Mouse (Mus musculus) spleen, embryonic (tissue): ENCODE data around the gene Spats2.
"Not testable (repeated sequence)": the region's sequence is repeated elsewhere in the genome, so short reads cannot be mapped to it uniquely, and the experiment has no call there.

Experiments used
- CTCF ChIA-PET: fragments of 350-600 bp; sonication (Branson Sonifier 250); formaldehyde crosslinking; loops from one replicate; lab custom pipeline; 2022; lab: Charles Lee

Gene Spats2

DNA sequence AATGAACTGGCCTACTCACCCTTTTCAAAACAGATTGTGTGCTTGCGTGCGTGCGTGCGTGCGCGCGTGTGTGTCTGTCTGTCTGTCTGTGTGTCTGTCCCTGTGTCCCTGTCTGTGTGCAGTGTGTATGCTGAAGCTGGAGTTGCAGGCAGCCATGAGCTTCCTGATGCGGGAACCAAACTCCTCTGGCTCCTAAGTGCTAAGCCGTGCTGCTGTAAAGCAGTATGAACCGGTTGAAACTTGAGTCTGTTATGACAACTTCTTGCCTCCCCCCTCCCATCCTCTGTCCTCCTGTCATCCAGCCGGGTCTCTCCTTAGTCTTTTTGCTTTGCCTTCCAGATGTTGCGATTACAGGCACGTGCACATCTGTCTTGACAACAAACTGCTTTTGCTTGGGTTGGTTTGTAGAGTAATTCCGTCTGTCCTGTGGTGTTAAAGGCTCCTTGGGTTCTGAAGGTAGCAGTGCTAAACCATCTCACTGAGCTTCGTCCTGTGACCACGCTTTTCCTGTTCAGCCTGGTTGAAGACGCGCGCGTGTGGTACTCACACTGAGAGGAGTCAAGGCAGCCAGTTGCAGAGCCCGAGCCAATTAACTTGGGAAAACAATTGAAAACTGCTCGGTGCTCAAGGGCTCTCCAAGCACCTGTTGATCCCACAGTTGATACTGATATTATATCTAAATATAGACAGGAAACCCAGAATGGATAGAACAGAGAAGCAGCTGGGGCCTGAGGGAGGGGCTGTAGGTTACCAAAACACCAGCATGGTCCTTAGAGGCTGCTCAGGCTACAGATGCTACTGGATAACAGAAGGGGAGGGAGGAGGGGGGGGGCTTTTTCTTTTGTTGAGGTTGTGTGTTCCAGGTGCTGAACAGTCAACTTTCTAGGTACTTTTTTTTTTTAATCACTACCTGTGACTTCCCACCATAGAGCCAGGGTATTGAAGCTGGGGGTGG, 4.5 kb downstream of the Spats2 start:
- CTCF ChIA-PET: interaction anchor here (0.7 kb wide), 1 partner anchor 110 kb away, joined by 4 read pairs; no protein-coding TSS in a partner anchor

DNA sequence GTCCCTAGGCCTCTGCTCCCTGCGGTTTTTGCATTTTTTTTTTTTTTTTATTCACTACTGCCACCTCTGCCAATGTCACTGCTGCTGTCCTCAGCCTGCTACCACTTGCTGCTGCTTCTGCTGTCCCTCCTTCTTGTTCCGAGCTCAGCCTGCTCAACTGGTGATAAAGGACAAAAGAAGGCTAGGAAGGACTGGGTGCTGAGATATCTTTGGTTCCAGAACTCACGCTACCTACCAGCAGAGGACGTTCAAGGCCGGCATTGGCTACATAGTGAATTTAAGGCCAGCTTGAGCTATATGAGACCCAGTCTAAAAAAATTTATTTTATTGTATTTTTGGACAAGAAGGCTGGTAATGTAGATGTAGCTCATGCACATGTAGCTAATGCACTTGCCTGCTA, 12.7 kb downstream of the Spats2 start:
- CTCF ChIA-PET: interaction anchor here (0.6 kb wide), 1 partner anchor 77 kb away, joined by 7 read pairs; no protein-coding TSS in a partner anchor

- CTCF ChIA-PET: interaction anchor here (1.0 kb wide), 1 partner anchor 1363 kb away, joined by 3 read pairs; no protein-coding TSS in a partner anchor
Observed at GRCm38 (mm10) chr15:99139669-99140068, 14.0 kb downstream of the Spats2 start.

GRCm38 (mm10) chr15:99150516-99150915, 24.8 kb downstream of the Spats2 start:
- CTCF ChIA-PET: no interaction called here

DNA sequence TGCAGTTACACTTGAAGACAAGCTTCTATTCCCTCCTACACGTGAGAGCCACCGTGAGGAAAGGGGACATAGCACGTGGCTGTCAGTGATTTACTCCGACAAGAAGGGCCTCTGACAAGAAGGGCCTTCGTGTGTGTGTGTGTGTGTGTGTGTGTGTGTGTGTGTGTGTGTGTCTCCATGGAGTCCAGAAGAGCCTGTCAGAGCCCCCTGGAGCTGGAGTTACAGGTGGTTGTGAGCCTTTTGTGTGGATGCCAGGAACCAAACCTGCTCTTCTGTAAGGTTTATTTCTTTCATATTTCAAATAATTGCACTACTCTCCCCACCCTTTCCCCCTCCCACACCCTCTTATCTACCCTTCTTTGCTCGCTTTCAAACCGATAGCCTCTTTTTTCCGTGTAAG, 25.6 kb downstream of the Spats2 start:
- CTCF ChIA-PET: no interaction called here

DNA sequence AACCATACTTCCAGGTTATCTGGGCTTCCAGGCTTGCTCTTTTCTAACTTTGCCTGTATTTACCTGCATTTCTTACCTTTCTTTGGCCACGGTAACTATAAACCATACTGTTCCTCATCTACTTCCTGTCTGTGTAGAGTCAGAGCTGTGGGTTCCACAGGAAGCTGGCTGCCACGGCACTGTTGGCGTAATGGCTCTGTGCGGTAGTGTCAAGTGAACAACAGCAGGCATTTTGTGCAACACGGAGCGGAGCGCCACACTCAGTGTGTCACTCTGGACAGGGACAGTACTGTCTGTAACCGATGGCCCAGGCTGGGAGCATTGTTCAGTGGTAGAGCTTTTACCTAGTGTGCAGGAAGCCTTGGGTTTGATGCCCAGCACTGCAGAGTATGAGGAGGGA, 27.8 kb downstream of the Spats2 start:
- CTCF ChIA-PET: no interaction called here

DNA sequence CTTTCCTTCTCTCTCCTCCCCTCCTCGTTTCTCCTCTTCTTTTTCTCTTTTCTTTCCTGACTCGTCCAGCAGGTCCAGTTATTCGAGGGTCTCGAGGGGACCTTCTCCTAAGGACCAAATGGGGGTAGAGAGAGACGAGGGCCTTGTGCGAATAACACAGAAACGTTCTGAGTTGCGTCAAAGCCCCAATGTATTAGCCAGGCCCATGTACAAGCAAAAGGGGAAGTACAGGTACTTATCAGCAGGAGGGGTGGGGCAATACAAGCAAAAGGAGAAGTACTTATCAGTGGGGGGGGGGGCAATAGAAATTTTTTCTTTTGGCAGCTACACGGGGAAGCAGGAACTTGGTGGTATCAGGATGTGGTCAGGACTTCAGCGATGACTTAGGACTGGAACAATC, 28.8 kb downstream of the Spats2 start:
- CTCF ChIA-PET: not testable (repeated sequence)

DNA sequence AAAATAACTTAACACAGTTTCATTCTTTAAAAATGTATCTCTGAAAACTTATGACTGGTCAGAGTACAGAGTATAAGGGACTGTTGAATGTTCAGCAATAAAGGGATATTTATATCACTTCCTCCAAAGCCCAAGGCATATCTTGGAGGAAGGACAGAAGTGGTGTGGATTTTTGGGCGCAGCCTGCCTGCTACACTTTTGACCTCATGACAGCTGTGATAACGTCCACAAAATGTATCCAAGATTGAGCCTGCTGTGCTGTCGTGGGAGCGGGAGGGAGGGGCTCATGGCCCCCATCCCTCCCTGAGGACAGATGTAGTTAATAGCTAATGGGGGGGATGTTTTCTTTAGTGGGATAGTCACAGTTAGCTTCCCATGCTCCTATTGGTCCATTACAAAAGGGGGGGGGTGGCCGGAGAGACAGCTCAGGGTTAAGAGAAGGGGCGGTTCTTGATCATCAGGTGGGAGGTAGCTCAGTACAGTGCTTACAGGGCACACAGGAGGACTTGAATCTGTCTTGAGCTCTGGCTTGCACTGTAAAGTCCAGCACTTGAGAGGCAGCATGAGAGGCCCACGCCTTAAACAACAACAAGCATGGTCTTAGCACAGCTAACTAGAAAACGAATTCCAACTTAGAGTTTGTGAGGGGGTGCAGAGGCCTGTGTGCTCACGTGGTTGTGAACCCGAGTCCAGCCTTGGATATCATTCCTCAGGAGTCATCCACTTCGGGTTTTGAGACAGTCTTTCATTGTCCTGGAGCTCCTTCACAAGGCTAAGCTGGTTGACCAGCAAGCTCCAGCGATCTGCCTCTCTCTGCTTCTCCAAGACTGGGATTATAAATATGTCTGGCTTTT, 38.0 kb downstream of the Spats2 start:
- CTCF ChIA-PET: no interaction called here

DNA sequence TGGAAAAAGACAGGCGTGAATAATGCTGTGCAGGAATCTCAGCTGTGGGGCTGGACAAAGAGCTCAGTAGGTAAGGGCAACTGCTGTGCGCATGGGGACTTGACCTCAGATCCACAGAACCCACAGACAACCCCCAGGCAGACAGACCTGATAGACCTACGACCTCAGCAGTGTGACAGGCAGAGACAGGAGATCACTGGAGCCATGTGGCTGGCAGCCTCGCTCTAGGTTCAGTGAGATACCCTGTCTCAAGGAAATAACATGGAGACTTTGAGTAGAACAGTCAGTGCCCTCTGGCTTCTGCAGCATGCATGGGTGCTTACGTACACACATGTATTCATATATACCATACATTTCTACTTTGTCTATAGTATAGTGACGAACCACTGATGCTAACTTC, 46.4 kb downstream of the Spats2 start:
- CTCF ChIA-PET: no interaction called here

DNA sequence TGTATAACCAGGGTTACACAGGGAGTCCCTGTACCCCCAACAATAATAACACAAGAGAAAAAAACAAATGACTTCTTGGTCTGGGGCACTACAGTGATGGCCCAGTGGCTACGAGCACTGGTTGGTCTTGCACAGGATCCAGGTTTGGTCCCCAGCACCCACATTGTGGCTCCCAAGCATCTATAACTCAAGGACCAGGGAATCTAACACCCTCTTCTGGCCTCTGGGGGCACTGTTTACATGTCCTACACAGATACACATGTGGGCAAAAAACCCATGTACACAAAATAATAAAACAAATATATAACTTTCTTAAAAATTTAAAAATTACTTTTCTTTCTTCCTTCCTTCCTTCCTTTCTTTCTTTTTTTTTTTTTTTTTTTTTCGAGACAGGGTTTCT, 53.9 kb downstream of the Spats2 start:
- CTCF ChIA-PET: no interaction called here

- CTCF ChIA-PET: no interaction called here
Observed at GRCm38 (mm10) chr15:99184217-99184914, 58.6 kb downstream of the Spats2 start.

DNA sequence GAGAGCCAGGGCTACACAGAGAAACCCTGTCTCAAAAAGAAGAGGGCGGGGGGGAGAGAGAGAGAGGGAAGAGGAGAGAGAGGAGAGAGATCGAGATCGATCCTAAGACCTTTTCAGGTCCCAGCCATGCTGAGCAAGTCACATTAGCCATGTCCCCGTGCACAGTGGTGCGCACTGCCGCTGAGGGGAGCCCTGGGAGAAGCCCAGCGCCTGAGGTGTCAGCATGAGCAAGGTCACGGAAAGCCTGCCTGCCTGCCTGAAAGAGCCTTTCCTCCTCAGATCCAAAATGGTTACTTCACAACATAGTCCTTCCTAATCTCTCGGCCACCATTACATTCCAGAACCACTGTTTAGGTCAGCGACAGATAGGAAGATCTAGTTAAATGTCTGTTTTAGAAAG, 68.6 kb downstream of the Spats2 start:
- CTCF ChIA-PET: interaction anchor here (0.7 kb wide), 1 partner anchor 940 kb away, joined by 4 read pairs; no protein-coding TSS in a partner anchor

DNA sequence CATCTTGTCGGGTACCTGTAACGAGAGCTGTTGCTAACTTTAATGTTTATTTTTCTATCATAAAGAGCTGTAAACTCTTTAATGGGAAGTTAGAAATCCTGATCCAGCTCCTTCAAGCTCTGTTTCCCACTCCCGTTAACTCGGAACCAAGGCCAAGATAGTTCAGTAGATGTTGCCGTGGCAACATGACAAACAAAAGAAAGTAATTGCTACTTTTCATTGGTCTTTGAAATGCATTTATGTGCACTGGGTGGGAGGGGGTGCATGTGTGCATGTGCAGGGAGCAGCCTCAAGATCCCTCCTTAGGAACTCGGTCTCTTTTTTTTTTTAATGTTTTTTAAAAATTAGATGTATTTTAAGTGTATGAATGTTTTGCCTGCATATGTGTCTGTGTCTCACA, 69.3 kb downstream of the Spats2 start:
- CTCF ChIA-PET: interaction anchor here (0.7 kb wide), 1 partner anchor 940 kb away, joined by 4 read pairs; no protein-coding TSS in a partner anchor

- CTCF ChIA-PET: no interaction called here
Observed at GRCm38 (mm10) chr15:99198761-99199160, 73.0 kb downstream of the Spats2 start.

DNA sequence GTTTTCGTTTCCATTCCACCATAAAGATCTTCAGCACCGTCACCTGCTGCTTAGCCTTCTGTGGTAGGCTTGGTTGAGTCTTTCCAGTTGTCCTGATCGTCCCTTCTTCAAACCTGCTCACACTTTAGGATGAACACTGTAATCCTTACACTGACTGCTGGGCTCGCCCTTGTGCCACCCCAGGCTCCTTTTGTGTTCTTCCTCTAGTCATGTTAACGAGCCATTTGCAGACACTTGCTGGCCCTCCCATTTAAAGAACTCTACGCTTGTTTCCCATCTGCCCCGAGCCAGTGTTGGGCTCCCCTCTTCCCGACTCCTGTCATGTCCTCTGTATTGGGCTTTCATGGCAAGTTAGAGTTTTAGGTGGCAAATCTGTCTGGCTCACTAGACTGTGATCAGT, 80.2 kb downstream of the Spats2 start:
- CTCF ChIA-PET: no interaction called here

- CTCF ChIA-PET: no interaction called here
Observed at GRCm38 (mm10) chr15:99213183-99213582, 87.5 kb downstream of the Spats2 start.

DNA sequence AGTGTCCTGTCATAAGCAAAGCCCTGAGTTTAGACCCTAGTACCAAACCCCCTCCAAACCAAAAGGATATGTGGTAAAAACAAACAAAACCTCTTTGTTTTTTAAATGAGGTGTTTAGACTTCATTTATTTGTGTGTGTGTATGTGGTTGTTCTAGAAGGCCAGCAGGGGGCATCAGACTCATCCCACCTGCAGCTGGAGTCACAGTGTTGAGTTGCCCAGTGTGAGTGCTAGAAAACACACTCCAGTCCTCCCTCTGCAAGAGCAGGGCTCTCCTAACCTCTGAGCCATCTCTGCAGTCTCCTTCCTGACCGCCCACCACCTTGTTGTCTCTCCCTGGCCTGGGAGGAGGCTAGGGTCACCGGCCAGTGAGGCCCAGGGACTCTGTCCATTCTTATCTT, 89.2 kb downstream of the Spats2 start:
- CTCF ChIA-PET: interaction anchor here (0.6 to 0.8 kb wide), 2 partner anchors 51 to 76 kb away, joined by 3 to 7 read pairs; no protein-coding TSS in a partner anchor

DNA sequence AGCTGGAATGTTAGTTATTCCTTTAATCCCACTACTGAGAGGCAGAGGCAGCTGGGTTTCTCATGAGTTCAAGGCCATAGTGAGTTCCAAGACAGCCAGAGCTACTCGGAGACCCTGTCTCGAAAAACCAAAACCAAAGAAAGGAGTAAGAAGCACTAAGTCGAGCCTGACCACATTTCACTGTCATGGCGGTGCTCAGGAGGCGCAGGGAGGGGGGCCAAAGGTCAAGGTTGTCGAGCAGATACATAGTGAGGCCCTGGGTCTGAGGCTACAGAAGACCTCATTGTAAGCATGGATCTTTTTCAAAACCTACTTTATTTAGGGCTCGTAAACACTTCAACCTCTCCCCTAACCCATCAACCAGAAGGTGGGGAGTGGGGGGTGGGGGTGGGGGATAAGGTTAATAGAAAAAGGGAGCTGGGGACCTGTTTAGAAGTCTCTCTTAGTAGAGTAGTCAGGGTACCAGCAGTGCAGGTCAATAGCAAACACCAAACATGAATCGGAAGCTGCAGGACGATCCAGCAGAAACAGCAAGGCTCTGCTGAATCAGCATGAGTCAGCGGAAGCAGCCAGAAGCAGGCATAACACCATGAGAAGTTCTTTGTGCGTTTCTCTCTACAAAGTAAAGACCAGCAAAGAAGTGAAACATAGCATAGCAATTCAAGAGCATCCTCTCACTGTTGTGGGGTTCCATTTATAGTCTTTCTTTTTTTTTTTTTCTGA, 90.2 kb downstream of the Spats2 start:
- CTCF ChIA-PET: interaction anchor here (0.6 to 0.9 kb wide), 3 partner anchors 18 to 67 kb away, joined by 3 to 4 read pairs (median 4); no protein-coding TSS in a partner anchor

DNA sequence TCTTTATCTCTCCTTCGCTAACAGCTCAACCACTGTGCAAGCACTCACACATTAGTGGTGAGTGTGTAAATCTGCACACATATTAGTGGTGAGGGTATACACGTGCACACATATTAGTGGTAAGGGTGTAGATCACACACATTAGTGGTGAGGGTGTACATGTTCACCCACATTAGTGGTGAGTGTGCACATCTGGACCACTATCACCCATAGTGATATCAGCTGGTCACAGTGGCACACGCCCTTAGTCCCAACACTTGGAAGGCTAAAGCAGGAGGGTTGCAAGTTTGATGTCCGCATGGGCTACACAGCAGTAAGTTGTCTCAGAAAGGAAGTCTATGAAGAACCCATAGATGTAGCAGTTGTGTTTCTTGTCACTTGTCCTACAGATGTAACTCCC, 91.9 kb downstream of the Spats2 start:
- CTCF ChIA-PET: no interaction called here

DNA sequence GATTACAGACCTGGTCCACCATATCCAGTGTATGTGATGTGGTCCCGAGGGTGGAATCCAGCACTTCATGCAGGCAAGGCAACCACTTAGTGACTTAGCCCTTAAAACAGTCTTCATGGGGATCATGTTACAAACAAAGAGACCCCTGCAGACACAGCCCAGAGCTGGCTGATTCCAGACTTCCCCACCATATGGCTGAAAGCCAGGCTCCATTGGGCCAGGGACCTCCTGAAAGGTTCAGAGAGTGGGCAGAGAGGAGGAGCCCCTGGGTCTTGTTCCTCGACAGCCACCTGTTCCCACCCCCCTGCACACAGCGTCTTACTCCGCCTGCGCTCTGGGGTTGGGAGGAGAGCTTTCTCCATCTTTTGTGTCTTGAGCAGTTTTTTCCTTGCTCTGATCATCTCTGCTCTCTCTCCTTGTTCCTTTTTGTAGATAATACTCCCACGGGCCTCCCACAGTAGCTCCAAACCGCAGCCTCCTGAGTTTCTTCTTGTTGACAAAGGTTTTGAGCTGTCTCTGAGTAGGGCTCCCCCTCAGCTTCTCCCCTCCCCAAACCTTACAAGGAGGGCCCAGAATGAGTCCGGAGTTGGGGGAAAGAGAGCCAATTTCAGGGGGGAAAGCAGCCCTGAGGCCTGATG, 95.7 kb downstream of the Spats2 start:
- CTCF ChIA-PET: no interaction called here
